23 mouse cellular contexts compared by ENCODE assay signal in genomic region chr19:10832030-10832429, GRCm38 (mm10). TPM values are rescaled to one million over a fixed set of nuclear protein-coding genes. Genes with fewer than 3 reads are reported as not detected.
A peak's percentile ranks its signal among the peaks of the same experiment; 100 is the strongest.
DNase-seq lines count a peak whose midpoint lies in the region; ATAC-seq and TF ChIP-seq lines count a peak whose summit lies in the region.
"Had no signal": no experiment of that assay in that cellular context is flagged by ENCODE, and none has a peak within 500 bp of the region (broad histone marks: within the 10 kb centered on the region; RNA-seq: fewer than 3 reads in every experiment).

No protein-coding gene starts in this region.

- no peak overlapping the region for H3K9ac ChIP-seq in heart, postnatal 0 days (replicated peaks; ENCODE audit: low read depth, low read length)
- H3K9ac ChIP-seq: embryonic facial prominence, embryonic 12.5 days; hindbrain, embryonic 13.5 days; limb, embryonic 12.5 days; liver, embryonic 13.5 days; lung, embryonic 14.5 days; midbrain, embryonic 12.5 days had no signal

- H3K36me3 ChIP-seq in heart, postnatal 0 days (replicated peaks; ENCODE audit: control insufficient read depth, insufficient read depth, low read length) = no peaks in the 10 kb centered on the region
- no peaks in the 10 kb centered on the region for H3K36me3 ChIP-seq in macrophage (ENCODE audit: inconsistent target)
- H3K36me3 ChIP-seq in splenic B cell, adult 2 months (ENCODE audit: control insufficient read depth, insufficient read depth, low read length, poor library complexity, severe bottlenecking) = no peaks in the 10 kb centered on the region
- no peaks in the 10 kb centered on the region for H3K36me3 ChIP-seq in midbrain, embryonic 10.5 days
- H3K36me3 ChIP-seq: embryonic facial prominence, embryonic 12.5 days; hindbrain, embryonic 13.5 days; limb, embryonic 12.5 days; liver, embryonic 13.5 days; midbrain, embryonic 12.5 days had no signal

- no peaks in the 10 kb centered on the region for H3K27me3 ChIP-seq in heart, postnatal 0 days (ENCODE audit: control insufficient read depth, insufficient read depth, low read length)
- H3K27me3 ChIP-seq in splenic B cell, adult 2 months (ENCODE audit: control insufficient read depth, insufficient read depth, low read length, poor library complexity, severe bottlenecking) = no peaks in the 10 kb centered on the region
- no peaks in the 10 kb centered on the region for H3K27me3 ChIP-seq in midbrain, embryonic 10.5 days (ENCODE audit: low read depth, poor library complexity, severe bottlenecking)
- H3K27me3 ChIP-seq: embryonic facial prominence, embryonic 12.5 days; hindbrain, embryonic 13.5 days; limb, embryonic 12.5 days; liver, embryonic 13.5 days; midbrain, embryonic 12.5 days had no signal

- peak; percentile 41 for DNase-seq in heart, postnatal 0 days (ENCODE audit: low spot score)
- no peak for DNase-seq in heart, adult 8-10 months (ENCODE audit: low spot score)
- DNase-seq in lung, postnatal 10 days = peak; percentile 18
- DNase-seq in lung, adult 18-20 months = no peak
- peak; percentile 30 for DNase-seq in splenic B cell, adult 2 months (ENCODE audit: low read depth, low spot score)
- no peak for DNase-seq in B cell, adult 2 months
- no peak for DNase-seq in midbrain, embryonic 10.5 days (ENCODE audit: low spot score)

- no peak overlapping the region for H3K4me2 ChIP-seq in heart, postnatal 0 days (ENCODE audit: low read depth, low read length)
- H3K4me2 ChIP-seq: embryonic facial prominence, embryonic 12.5 days; heart, embryonic 11.5 days; hindbrain, embryonic 13.5 days; limb, embryonic 12.5 days; liver, embryonic 13.5 days; lung, embryonic 14.5 days; midbrain, embryonic 12.5 days had no signal

- no peak overlapping the region for H3K4me3 ChIP-seq in heart, postnatal 0 days (ENCODE audit: low read depth, low read length)
- H3K4me3 ChIP-seq in macrophage (ENCODE audit: inconsistent target) = no peak overlapping the region
- H3K4me3 ChIP-seq in midbrain, embryonic 10.5 days = no peak overlapping the region
- H3K4me3 ChIP-seq: embryonic facial prominence, embryonic 12.5 days; hindbrain, embryonic 13.5 days; left cerebral cortex, adult 2 months; limb, embryonic 12.5 days; liver, embryonic 13.5 days; midbrain, embryonic 12.5 days had no signal

- peaks cover 5% of the 10 kb centered on the region; the same call in 1 of the 2 replicates for H3K4me1 ChIP-seq in heart, postnatal 0 days (ENCODE audit: control insufficient read depth, insufficient read depth)
- H3K4me1 ChIP-seq in midbrain, embryonic 10.5 days = no peaks in the 10 kb centered on the region
- H3K4me1 ChIP-seq: embryonic facial prominence, embryonic 12.5 days; hindbrain, embryonic 13.5 days; limb, embryonic 12.5 days; liver, embryonic 13.5 days; midbrain, embryonic 12.5 days had no signal

- TF ChIP-seq CTCF in heart, postnatal 0 days (IDR thresholded peaks at IDR 0.05; ENCODE audit: low read depth) = no peak

- TF ChIP-seq EP300 in heart, postnatal 0 days (IDR thresholded peaks at IDR 0.05; ENCODE audit: low read depth) = no peak

- H3K27ac ChIP-seq in heart, postnatal 0 days (ENCODE audit: low read depth) = no peak overlapping the region
- H3K27ac ChIP-seq in macrophage = peak overlapping the region; percentile 25
- H3K27ac ChIP-seq in midbrain, embryonic 10.5 days (replicated peaks) = no peak overlapping the region
- H3K27ac ChIP-seq: embryonic facial prominence, embryonic 12.5 days; hindbrain, embryonic 13.5 days; left cerebral cortex, adult 2 months; limb, embryonic 12.5 days; liver, embryonic 13.5 days; midbrain, embryonic 12.5 days had no signal

- no peaks in the 10 kb centered on the region for H3K9me3 ChIP-seq in heart, postnatal 0 days (replicated peaks; ENCODE audit: control insufficient read depth, low read length)
- no peaks in the 10 kb centered on the region for H3K9me3 ChIP-seq in midbrain, embryonic 10.5 days (replicated peaks)
- H3K9me3 ChIP-seq: embryonic facial prominence, embryonic 12.5 days; hindbrain, embryonic 13.5 days; limb, embryonic 12.5 days; liver, embryonic 13.5 days; midbrain, embryonic 12.5 days had no signal

- WGBS in heart, postnatal 0 days = 51% methylated on average over 3 of the region's 3 CpGs
- 69% methylated on average over 3 of the region's 3 CpGs for WGBS in macrophage (ENCODE audit: missing documents)
- 81% methylated on average over 3 of the region's 3 CpGs for WGBS in midbrain, embryonic 10.5 days

- H3K79me2 ChIP-seq in macrophage (ENCODE audit: inconsistent target) = no peaks in the 10 kb centered on the region

- peak; percentile 31; the same call in 1 of the 2 replicates for ATAC-seq in heart, postnatal 0 days (ENCODE audit: insufficient read depth, low read depth)
- ATAC-seq: forebrain, embryonic 14.5 days had no signal

RNA-seq across cellular contexts. Expression of gene Cd6, which starts 2.2 kb away (rescaled TPM):
- 3.6 TPM in 1 of 2 replicates, not detected in the other for total RNA-seq in heart, postnatal 0 days (2014; rRNA removed; ENCODE audit: low replicate concordance)
- polyA plus RNA-seq in heart, postnatal 0 days (2015; fragmentation: Nextera tagmentation; extraction: Ambion mirVana) = not detected in 2 replicates
- under 1 TPM in 1 of 4 experiments, not detected in 3; 0.37 TPM for total RNA-seq in heart, adult 8-10 months (2022)
- total RNA-seq in macrophage (2018; cell fraction: chromatin; rRNA removed) = under 1 TPM in 1 of 26 experiments, not detected in 25; 0.71 TPM
- under 1 TPM in 2 of 26 experiments, not detected in 24; 0.07 TPM for total RNA-seq in macrophage (2018; cell fraction: cytosol; rRNA removed)
- under 1 TPM in 1 of 26 experiments, not detected in 25; 0.48 TPM for total RNA-seq in macrophage (2018; cell fraction: nucleus; rRNA removed)
- 0.06 to 0.12 TPM in 2 of 3 replicates, not detected in the other for polyA plus RNA-seq in macrophage (2018)
- not detected in 2 replicates for polyA plus RNA-seq in midbrain, embryonic 10.5 days (2016; fragmentation: Nextera tagmentation; extraction: Ambion mirVana)
- total RNA-seq: gastrocnemius, adult 18-20 months; layer of hippocampus, postnatal 10 days; midbrain, postnatal 0 days had no signal
- polyA plus RNA-seq: embryonic facial prominence, embryonic 12.5 days; forebrain, embryonic 14.5 days; heart, embryonic 11.5 days; hindbrain, embryonic 13.5 days; limb, embryonic 12.5 days; midbrain, embryonic 12.5 days; neural tube, embryonic 14.5 days; testis, adult 2 months had no signal

RNA-seq across cellular contexts. Expression of gene Slc15a3, which starts 7.5 kb away (rescaled TPM):
- total RNA-seq in heart, postnatal 0 days (2014; rRNA removed; ENCODE audit: low replicate concordance) = 0.46 and 2.7 TPM in 2 replicates
- 0.43 and 0.59 TPM in 2 replicates for polyA plus RNA-seq in heart, postnatal 0 days (2015; fragmentation: Nextera tagmentation; extraction: Ambion mirVana)
- total RNA-seq in heart, adult 8-10 months (2022) = 1 to 10 TPM; 1.7 to 2.7 (median 2.1) TPM
- total RNA-seq in macrophage (2018; cell fraction: chromatin; rRNA removed) = 100 to 1,000 TPM; 207 to 998 (median 456) TPM
- total RNA-seq in macrophage (2018; cell fraction: cytosol; rRNA removed) = 1,000 to 10,000 TPM in 1 of 26 experiments, 100 to 1,000 TPM in 25; 372 to 1,028 (median 651) TPM
- total RNA-seq in macrophage (2018; cell fraction: nucleus; rRNA removed) = 1,000 to 10,000 TPM in 8 of 26 experiments, 100 to 1,000 TPM in 18; 401 to 1,189 (median 870) TPM
- 344 to 583 TPM (median 414 TPM) in 3 replicates for polyA plus RNA-seq in macrophage (2018)
- 0.20 TPM in 2 replicates for polyA plus RNA-seq in midbrain, embryonic 10.5 days (2016; fragmentation: Nextera tagmentation; extraction: Ambion mirVana)

RNA-seq across cellular contexts. Expression of gene Tmem132a, which starts 37.7 kb away (rescaled TPM):
- 69.1 and 71.7 TPM in 2 replicates for total RNA-seq in heart, postnatal 0 days (2014; rRNA removed; ENCODE audit: low replicate concordance)
- polyA plus RNA-seq in heart, postnatal 0 days (2015; fragmentation: Nextera tagmentation; extraction: Ambion mirVana) = 19.3 and 19.5 TPM in 2 replicates
- total RNA-seq in heart, adult 8-10 months (2022) = 10 to 100 TPM in 3 of 4 experiments, 1 to 10 TPM in 1; 9.2 to 11.3 (median 10.9) TPM
- total RNA-seq in macrophage (2018; cell fraction: chromatin; rRNA removed) = 10 to 100 TPM in 10 of 26 experiments, 1 to 10 TPM in 16; 5.0 to 17.4 (median 7.9) TPM
- total RNA-seq in macrophage (2018; cell fraction: cytosol; rRNA removed) = 10 to 100 TPM in 1 of 26 experiments, 1 to 10 TPM in 25; 2.0 to 11.2 (median 6.0) TPM
- total RNA-seq in macrophage (2018; cell fraction: nucleus; rRNA removed) = 10 to 100 TPM in 15 of 26 experiments, 1 to 10 TPM in 11; 4.9 to 32.2 (median 12.9) TPM
- polyA plus RNA-seq in macrophage (2018) = 6.0 to 22.3 TPM (median 10.1 TPM) in 3 replicates
- polyA plus RNA-seq in midbrain, embryonic 10.5 days (2016; fragmentation: Nextera tagmentation; extraction: Ambion mirVana) = 111 and 122 TPM in 2 replicates
- total RNA-seq: megakaryocyte progenitor cell, adult 5-6 weeks had no signal

RNA-seq across cellular contexts. Expression of gene Tmem109, which starts 49.8 kb away (rescaled TPM):
- 80.6 and 99.8 TPM in 2 replicates for total RNA-seq in heart, postnatal 0 days (2014; rRNA removed; ENCODE audit: low replicate concordance)
- polyA plus RNA-seq in heart, postnatal 0 days (2015; fragmentation: Nextera tagmentation; extraction: Ambion mirVana) = 85.8 and 90.9 TPM in 2 replicates
- 100 to 1,000 TPM; 103 to 117 (median 104) TPM for total RNA-seq in heart, adult 8-10 months (2022)
- total RNA-seq in macrophage (2018; cell fraction: chromatin; rRNA removed) = 10 to 100 TPM in 8 of 26 experiments, 1 to 10 TPM in 17, not detected in 1; 1.3 to 27.8 (median 6.8) TPM
- 10 to 100 TPM; 22.0 to 60.5 (median 35.6) TPM for total RNA-seq in macrophage (2018; cell fraction: cytosol; rRNA removed)
- 10 to 100 TPM in 25 of 26 experiments, 1 to 10 TPM in 1; 5.5 to 63.8 (median 25.4) TPM for total RNA-seq in macrophage (2018; cell fraction: nucleus; rRNA removed)
- polyA plus RNA-seq in macrophage (2018) = 30.6 to 77.7 TPM (median 50.2 TPM) in 3 replicates
- polyA plus RNA-seq in midbrain, embryonic 10.5 days (2016; fragmentation: Nextera tagmentation; extraction: Ambion mirVana) = 50.1 and 53.0 TPM in 2 replicates

Comparison
In these comparisons a context has a peak if more than half of its experiments do, and no peak if none do; other contexts are left out.
1. DNase-seq: peak in heart, postnatal 0 days (single experiment), lung, postnatal 10 days (single experiment) and splenic B cell, adult 2 months (single experiment); none in heart, adult 8-10 months (single experiment), lung, adult 18-20 months (0 of 2), B cell, adult 2 months (0 of 2) and midbrain, embryonic 10.5 days (single experiment).
2. RNA of gene Slc15a3, which starts 7.5 kb away (polyA plus RNA-seq): 344 to 583 TPM in macrophage; 0.43 to 0.59 TPM in heart, postnatal 0 days and 0.20 TPM in midbrain, embryonic 10.5 days; every median in the first group is over 100 times any median in the second.